Mouse (Mus musculus) CH12.LX (cell line): ENCODE results near the gene Dnajc13.

Experiments
- CTCF ChIP-seq, 2 experiments: IDR thresholded peaks in 1 of 2; conservative IDR thresholded peaks in 1 of 2; 2 replicates each; pipeline ENCODE4 v1.5.1; 2011 to 2012; ENCODE audit warnings: low read depth in 2 of 2, low read length in 2 of 2, improper control_type of control experiment in 1 of 2, inconsistent platforms in 1 of 2, mild to moderate bottlenecking in 1 of 2, moderate library complexity in 1 of 2
- MEF2A ChIP-seq: IDR thresholded peaks from 2 replicates; pipeline ENCODE4 v1.6.1; 2014; ENCODE audit warnings: low read depth, mild to moderate bottlenecking, inconsistent platforms, low read length, improper control_type of control experiment, borderline replicate concordance
- ZKSCAN1 ChIP-seq: IDR thresholded peaks from 2 replicates; pipeline ENCODE4 v1.6.1; 2012; ENCODE audit warnings: low read depth, inconsistent platforms, low read length, improper control_type of control experiment, borderline replicate concordance

DNA sequence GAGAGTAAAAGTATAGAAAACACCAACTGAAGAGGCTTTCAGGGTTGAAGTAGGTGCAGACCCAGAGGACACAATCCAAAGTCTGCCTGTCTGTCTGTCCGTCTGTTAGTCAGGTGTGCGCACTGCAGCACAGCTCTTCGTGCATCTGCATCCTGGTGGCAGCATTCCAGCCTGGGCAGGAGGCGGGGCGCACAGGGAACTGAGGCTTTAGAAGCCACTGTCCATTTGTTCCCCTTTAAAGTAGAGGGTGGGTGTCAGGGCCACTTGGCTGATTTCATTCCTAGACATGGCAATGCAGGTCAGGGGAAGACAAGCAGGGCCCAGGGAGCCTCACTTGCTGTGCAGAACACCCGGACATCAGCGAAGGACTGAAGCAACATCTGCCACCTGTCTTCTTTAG, 105.4 kb downstream of the Dnajc13 start:
- TF ChIP-seq CTCF (conservative IDR thresholded peaks at IDR 0.05 in 1 of 2, IDR thresholded peaks at IDR 0.05 in 1 of 2; ENCODE audit: low read depth in 2 of 2, low read length in 2 of 2) = no peak
- no peak for TF ChIP-seq MEF2A
- no peak for TF ChIP-seq ZKSCAN1
